Mouse (Mus musculus) urinary bladder, postnatal 10 days (tissue): Measurements from ENCODE around the gene Galnt2.

ENCODE experiments used
- DNase-seq: peaks from one replicate; pipeline ENCODE4 v3.0.0; 2022; ENCODE audit warnings: low spot score

Galnt2 gene

GRCm38 (mm10) chr8:124373753-124374152, 142.6 kb downstream of the Galnt2 start:
- DNase-seq: no peak

GRCm38 (mm10) chr8:124375168-124375567, 144.0 kb downstream of the Galnt2 start:
- no peak for DNase-seq

GRCm38 (mm10) chr8:124375727-124376126, 144.5 kb downstream of the Galnt2 start:
- no peak for DNase-seq

GRCm38 (mm10) chr8:124376406-124376805, 145.2 kb downstream of the Galnt2 start:
- no peak for DNase-seq

- no peak for DNase-seq
Measured at GRCm38 (mm10) chr8:124379289-124379688, 148.1 kb downstream of the Galnt2 start.

GRCm38 (mm10) chr8:124382235-124382634, 151.0 kb downstream of the Galnt2 start:
- no peak for DNase-seq

- no peak for DNase-seq
Measured at GRCm38 (mm10) chr8:124384336-124384735, 153.1 kb downstream of the Galnt2 start.

- no peak for DNase-seq
Measured at GRCm38 (mm10) chr8:124386225-124386899, 155.2 kb downstream of the Galnt2 start.

GRCm38 (mm10) chr8:124389495-124389894, 158.3 kb downstream of the Galnt2 start:
- DNase-seq: no peak

GRCm38 (mm10) chr8:124391191-124391590, 160.0 kb downstream of the Galnt2 start:
- DNase-seq: no peak

- DNase-seq: no peak
Measured at GRCm38 (mm10) chr8:124392271-124393012, 161.3 kb downstream of the Galnt2 start.

GRCm38 (mm10) chr8:124393013-124393412, 161.8 kb downstream of the Galnt2 start:
- no peak for DNase-seq

- no peak for DNase-seq
Measured at GRCm38 (mm10) chr8:124393927-124394326, 162.7 kb downstream of the Galnt2 start.

GRCm38 (mm10) chr8:124394951-124395350, 163.8 kb downstream of the Galnt2 start:
- no peak for DNase-seq
